Mouse (Mus musculus): Measurements from ENCODE around the gene Erp44. TPM values are rescaled to one million over a fixed set of nuclear protein-coding genes. Genes with fewer than 3 reads are reported as not detected.

Gene Erp44
- polyA plus RNA-seq, 2 experiments = 14.3 to 36.5 TPM

DNA sequence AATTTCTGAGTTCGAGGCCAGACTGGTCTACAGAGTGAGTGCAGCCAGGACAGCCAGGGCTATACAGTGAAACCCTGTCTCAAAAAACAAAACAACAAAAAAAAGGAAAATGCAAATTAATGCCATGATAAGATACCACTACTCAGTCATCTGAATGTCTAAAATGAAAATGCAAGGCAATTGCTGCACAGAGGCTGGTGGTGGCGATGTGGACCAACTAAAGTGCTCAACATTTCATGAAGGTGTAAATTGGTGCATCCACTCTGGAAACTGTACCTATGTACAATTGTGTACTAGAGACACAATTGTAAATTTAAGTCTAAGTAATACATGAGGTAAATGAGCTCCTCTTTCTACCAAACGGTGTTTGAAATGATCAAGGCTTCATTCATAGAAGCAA is 36.7 kb upstream of the Erp44 start:
- Histone ChIP-seq H3K4me2 (ENCODE audit: low read depth) (no peak overlapping the region), H3K4me1 (replicated peaks; ENCODE audit: control insufficient read depth in 2 of 2, insufficient read depth in 2 of 2, low read length in 1 of 2) (0 out of 4 replicates have a peak, but pooled peaks cover 0 to 4% of the 10 kb centered on the region in 2 experiments), H3K36me3 (replicated peaks; ENCODE audit: control insufficient read depth, insufficient read depth, low read depth) (no peaks in the 10 kb centered on the region), H3K4me3 (ENCODE audit: insufficient read depth in 1 of 2, low read depth in 2 of 2, low read length in 2 of 2) (no peak overlapping the region), H3K27me3 (ENCODE audit: control insufficient read depth, insufficient read depth, low read length) (no peaks in the 10 kb centered on the region), H3K9ac (replicated peaks) (no peak overlapping the region), H3K9me3 (ENCODE audit: control insufficient read depth, low read length) (no peaks in the 10 kb centered on the region), H3K27ac (no peak overlapping the region)
- WGBS (ENCODE audit: insufficient replicate concordance) = 59% methylated on average over 3 of the region's 3 CpGs
- no peak for DNase-seq (ENCODE audit: low read depth in 3 of 3, low spot score in 3 of 3)
- TF ChIP-seq CTCF (IDR thresholded peaks at IDR 0.05; ENCODE audit: low read depth) (no peak; the same call in 1 of the 2 replicates), EP300 (IDR thresholded peaks at IDR 0.05; ENCODE audit: low read depth) (no peak)
- no peak for ATAC-seq (ENCODE audit: insufficient read depth)

DNA sequence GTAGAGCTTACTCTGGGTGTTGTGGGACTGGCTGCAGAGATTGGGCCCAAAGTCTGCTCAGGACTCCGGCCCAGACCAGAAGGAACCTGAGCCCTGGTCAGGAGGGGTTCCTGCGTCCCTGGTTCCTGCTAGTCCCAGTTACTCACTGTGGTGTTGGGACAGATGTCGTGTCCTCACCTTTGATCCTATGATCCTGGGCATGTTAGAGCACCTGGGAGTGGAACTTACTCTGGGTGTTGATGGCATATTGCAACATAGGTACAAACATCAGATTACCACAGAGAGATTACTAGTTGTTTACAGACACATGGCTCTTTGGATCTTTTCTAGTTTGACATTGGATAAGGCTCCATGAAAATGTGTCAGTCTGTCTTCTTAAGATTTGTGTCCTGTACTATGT is 35.5 kb upstream of the Erp44 start:
- Histone ChIP-seq H3K9me3 (ENCODE audit: control insufficient read depth, low read length) (no peaks in the 10 kb centered on the region), H3K4me1 (replicated peaks; ENCODE audit: control insufficient read depth in 2 of 2, insufficient read depth in 2 of 2, low read length in 1 of 2) (0 out of 4 replicates have a peak, but pooled peaks cover 0 to 4% of the 10 kb centered on the region in 2 experiments), H3K27me3 (ENCODE audit: control insufficient read depth, insufficient read depth, low read length) (no peaks in the 10 kb centered on the region), H3K27ac (no peak overlapping the region), H3K9ac (replicated peaks) (no peak overlapping the region), H3K4me2 (ENCODE audit: low read depth) (no peak overlapping the region), H3K4me3 (ENCODE audit: insufficient read depth in 1 of 2, low read depth in 2 of 2, low read length in 2 of 2) (no peak overlapping the region), H3K36me3 (replicated peaks; ENCODE audit: control insufficient read depth, insufficient read depth, low read depth) (no peaks in the 10 kb centered on the region)
- WGBS (ENCODE audit: insufficient replicate concordance) = 62% methylated on average over 3 of the region's 3 CpGs
- ATAC-seq (ENCODE audit: insufficient read depth) = peak; percentile 61
- TF ChIP-seq CTCF (IDR thresholded peaks at IDR 0.05; ENCODE audit: low read depth) (no peak), EP300 (IDR thresholded peaks at IDR 0.05; ENCODE audit: low read depth) (no peak)
- DNase-seq (ENCODE audit: low read depth in 3 of 3, low spot score in 3 of 3) = peak; percentile 4 to 12 (median 7)

DNA sequence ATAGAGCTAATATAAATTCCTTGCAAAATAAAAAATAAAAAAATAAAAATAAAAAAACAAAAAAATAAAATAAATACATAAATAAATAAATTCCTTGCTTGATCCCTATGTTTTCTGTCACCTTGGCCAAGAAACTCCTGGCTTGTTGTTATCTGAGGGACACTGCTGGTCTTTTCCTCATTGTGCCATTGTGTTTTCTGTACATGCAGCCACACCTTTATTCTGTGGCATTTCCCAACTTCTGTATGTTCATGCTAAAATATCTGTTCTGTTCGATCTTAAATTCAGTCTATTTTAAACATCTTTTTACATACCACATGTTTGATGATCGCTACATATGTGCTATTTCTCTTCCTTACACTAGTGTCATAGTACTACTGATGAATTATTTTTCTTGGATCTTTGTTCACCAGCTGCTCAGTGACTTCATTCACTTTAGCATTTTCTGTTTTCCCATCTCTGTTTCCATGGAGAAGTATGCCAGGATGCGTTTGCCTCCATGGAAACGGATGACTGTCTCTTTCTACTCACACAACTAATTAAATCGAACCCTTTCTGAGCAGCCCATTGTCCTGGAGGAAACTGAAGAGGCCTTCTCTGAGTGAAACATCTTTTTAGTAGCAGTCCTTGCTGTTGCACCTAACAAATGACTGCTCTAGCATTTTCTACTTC is 7.9 kb upstream of the Erp44 start:
- no peak for ATAC-seq (ENCODE audit: insufficient read depth)
- 77% methylated on average over 5 of the region's 5 CpGs for WGBS (ENCODE audit: insufficient replicate concordance)
- no peak overlapping the region for H3K9ac ChIP-seq (replicated peaks)
- H3K4me1 ChIP-seq (replicated peaks; ENCODE audit: control insufficient read depth in 2 of 2, insufficient read depth in 2 of 2, low read length in 1 of 2) = no peaks in the 10 kb centered on the region
- H3K27me3 ChIP-seq (ENCODE audit: control insufficient read depth, insufficient read depth, low read length) = no peaks in the 10 kb centered on the region
- H3K4me3 ChIP-seq (ENCODE audit: insufficient read depth in 1 of 2, low read depth in 2 of 2, low read length in 2 of 2) = no peak overlapping the region
- no peaks in the 10 kb centered on the region for H3K36me3 ChIP-seq (replicated peaks; ENCODE audit: control insufficient read depth, insufficient read depth, low read depth)
- no peak overlapping the region for H3K4me2 ChIP-seq (ENCODE audit: low read depth)
- no peak for DNase-seq (ENCODE audit: low read depth in 3 of 3, low spot score in 3 of 3)
- no peak overlapping the region for H3K27ac ChIP-seq
- no peak for TF ChIP-seq CTCF (IDR thresholded peaks at IDR 0.05; ENCODE audit: low read depth)
- TF ChIP-seq EP300 (IDR thresholded peaks at IDR 0.05; ENCODE audit: low read depth) = no peak
- H3K9me3 ChIP-seq (ENCODE audit: control insufficient read depth, low read length) = no peaks in the 10 kb centered on the region

DNA sequence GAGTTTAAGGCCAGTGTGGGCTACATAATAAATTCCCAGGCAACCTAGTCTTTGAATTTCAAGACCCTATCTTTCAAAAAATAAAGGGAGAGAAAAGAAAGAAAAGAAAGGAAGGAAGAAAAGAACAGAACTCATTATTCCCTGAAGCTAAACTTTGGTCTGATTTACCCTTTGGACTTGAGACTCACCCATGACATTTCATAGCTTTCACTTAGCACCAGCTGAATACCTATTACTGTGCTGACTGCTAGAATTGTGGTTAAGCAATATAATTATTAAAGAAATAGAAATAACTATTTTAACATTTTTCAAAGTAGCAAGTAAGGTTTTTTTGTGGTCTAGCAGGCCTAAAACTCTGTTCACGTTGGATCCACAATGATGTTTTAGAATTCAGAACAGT is 1.8 kb upstream of the Erp44 start:
- H3K27ac ChIP-seq = no peak overlapping the region
- no peak for ATAC-seq (ENCODE audit: insufficient read depth)
- no peaks in the 10 kb centered on the region for H3K36me3 ChIP-seq (replicated peaks; ENCODE audit: control insufficient read depth, insufficient read depth, low read depth)
- no peak overlapping the region for H3K4me2 ChIP-seq (ENCODE audit: low read depth)
- H3K4me1 ChIP-seq (replicated peaks; ENCODE audit: control insufficient read depth in 2 of 2, insufficient read depth in 2 of 2, low read length in 1 of 2) = peaks cover 3 to 7% of the 10 kb centered on the region in 2 experiments; a peak in 3 of 4 replicates
- 75% methylated on average over 1 of the region's 1 CpGs for WGBS (ENCODE audit: insufficient replicate concordance)
- no peak overlapping the region for H3K9ac ChIP-seq (replicated peaks)
- H3K9me3 ChIP-seq (ENCODE audit: control insufficient read depth, low read length) = no peaks in the 10 kb centered on the region
- no peaks in the 10 kb centered on the region for H3K27me3 ChIP-seq (ENCODE audit: control insufficient read depth, insufficient read depth, low read length)
- no peak for DNase-seq (ENCODE audit: low read depth in 3 of 3, low spot score in 3 of 3)
- H3K4me3 ChIP-seq (ENCODE audit: insufficient read depth in 1 of 2, low read depth in 2 of 2, low read length in 2 of 2) = no peak overlapping the region
- no peak for TF ChIP-seq CTCF (IDR thresholded peaks at IDR 0.05; ENCODE audit: low read depth)
- no peak for TF ChIP-seq EP300 (IDR thresholded peaks at IDR 0.05; ENCODE audit: low read depth)

DNA sequence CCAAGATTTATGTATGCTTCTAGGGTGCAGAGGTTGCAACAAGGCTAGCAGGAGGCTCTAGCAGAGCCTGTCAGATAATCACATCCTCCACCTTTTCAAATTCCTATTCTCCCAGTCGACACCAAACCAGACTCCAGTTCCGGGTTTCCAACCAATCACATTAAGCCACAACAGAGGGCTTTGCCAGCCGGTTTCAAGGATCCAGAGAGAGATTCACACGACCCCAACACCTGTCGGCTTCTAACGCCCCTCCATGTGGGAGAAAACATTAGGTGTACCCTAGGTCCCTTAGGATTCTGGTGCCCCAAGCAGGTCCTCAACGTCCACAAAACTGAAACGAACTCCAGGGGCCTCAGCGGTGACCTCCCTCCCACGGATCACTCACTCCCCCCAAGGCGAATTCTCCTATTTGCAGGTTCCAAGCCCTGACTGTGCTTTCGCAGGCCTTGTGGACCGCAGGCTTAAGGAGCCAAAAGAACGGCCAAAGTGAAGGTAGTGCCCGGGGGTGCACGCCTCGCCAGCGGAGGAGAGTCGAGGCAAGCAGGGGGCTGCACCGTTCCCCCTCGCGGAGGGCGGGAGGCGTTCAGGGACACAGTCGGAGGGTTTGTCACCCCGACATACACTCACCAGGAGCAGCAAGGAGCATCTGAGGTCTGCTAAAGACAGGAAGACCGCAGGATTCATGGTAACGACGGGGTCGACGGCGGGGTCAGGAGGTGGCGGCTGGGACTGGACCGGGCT is 431 bp downstream of the Erp44 start:
- H3K4me3 ChIP-seq (ENCODE audit: insufficient read depth in 1 of 2, low read depth in 2 of 2, low read length in 2 of 2) = peak overlapping the region; percentile 82 to 94
- peak overlapping the region; percentile 69 for H3K4me2 ChIP-seq (ENCODE audit: low read depth)
- peak; percentile 26 to 31 (median 30) for DNase-seq (ENCODE audit: low read depth in 3 of 3, low spot score in 3 of 3)
- WGBS (ENCODE audit: insufficient replicate concordance) = under 1% methylated on average over 34 of the region's 34 CpGs
- no peaks in the 10 kb centered on the region for H3K27me3 ChIP-seq (ENCODE audit: control insufficient read depth, insufficient read depth, low read length)
- H3K36me3 ChIP-seq (replicated peaks; ENCODE audit: control insufficient read depth, insufficient read depth, low read depth) = no peaks in the 10 kb centered on the region
- H3K27ac ChIP-seq = peak overlapping the region; percentile 62
- peak overlapping the region; percentile 98 for H3K9ac ChIP-seq (replicated peaks)
- H3K9me3 ChIP-seq (ENCODE audit: control insufficient read depth, low read length) = no peaks in the 10 kb centered on the region
- peaks cover 3 to 7% of the 10 kb centered on the region in 2 experiments; a peak in 3 of 4 replicates for H3K4me1 ChIP-seq (replicated peaks; ENCODE audit: control insufficient read depth in 2 of 2, insufficient read depth in 2 of 2, low read length in 1 of 2)
- ATAC-seq (ENCODE audit: insufficient read depth) = peak; percentile 12
- TF ChIP-seq CTCF (IDR thresholded peaks at IDR 0.05; ENCODE audit: low read depth) = no peak
- TF ChIP-seq EP300 (IDR thresholded peaks at IDR 0.05; ENCODE audit: low read depth) = no peak
